Mouse (Mus musculus): ENCODE data around the gene Npsr1. TPM values are rescaled to one million over a fixed set of nuclear protein-coding genes. Genes with fewer than 3 reads are reported as not detected.

Npsr1 gene
- polyA plus RNA-seq (2012; rRNA removed) = 0.05 TPM in 1 of 2 replicates, not detected in the other

DNA sequence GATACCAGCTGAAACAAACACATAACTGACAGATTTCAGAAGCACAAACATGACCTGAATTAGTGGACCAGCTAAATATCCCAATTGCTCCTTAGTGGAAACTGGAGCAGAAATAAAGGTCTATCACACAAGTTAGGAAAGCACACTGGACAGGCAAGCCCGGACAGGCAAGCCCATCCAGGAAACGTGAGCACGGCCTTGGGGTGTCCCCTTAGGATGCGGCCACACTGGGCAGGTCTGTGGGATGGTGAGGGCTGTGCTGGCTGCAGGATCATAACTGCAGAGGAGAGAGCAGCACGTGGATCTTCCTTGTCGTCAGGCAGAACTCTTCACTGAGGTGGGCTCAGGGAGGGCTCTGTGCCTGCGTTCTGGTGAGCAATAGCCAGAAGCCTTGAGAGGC is at the start of gene Npsr1:
Gene Npsr1, plus strand, starts transcription at position 301 of the 400 bp plus-strand sequence.
- Histone ChIP-seq H3K4me3 (ENCODE audit: insufficient read depth, low read depth, low read length) (no peak within 1 kb of the TSS), H3K27me3 (replicated peaks; ENCODE audit: control insufficient read depth, insufficient read depth, low read length) (no peaks in the 10 kb centered on the region), H3K36me3 (ENCODE audit: control insufficient read depth, insufficient read depth, low read length) (no peaks in the 10 kb centered on the region), H3K27ac (ENCODE audit: insufficient read depth, low read depth, low read length) (no peak within 1 kb of the TSS), H3K4me1 (ENCODE audit: control insufficient read depth, insufficient read depth, low read length) (no peaks in the 10 kb centered on the region)
- 65% methylated on average over 7 of the region's 7 CpGs for WGBS
- DNase-seq = no peak
- TF ChIP-seq CTCF (conservative IDR thresholded peaks at IDR 0.05; ENCODE audit: insufficient read depth, insufficient read length, low read depth, low read length) (no peak), POLR2A (IDR thresholded peaks at IDR 0.05; ENCODE audit: low read depth, low read length) (no peak)

GRCm38 (mm10) chr9:24051538-24051937 is 46.3 kb upstream of the Npsr1 start:
- DNase-seq = no peak
- no peak for TF ChIP-seq CTCF (conservative IDR thresholded peaks at IDR 0.05; ENCODE audit: insufficient read depth, insufficient read length, low read depth, low read length)
- TF ChIP-seq POLR2A (IDR thresholded peaks at IDR 0.05; ENCODE audit: low read depth, low read length) = no peak
- H3K4me3 ChIP-seq (ENCODE audit: insufficient read depth, low read depth, low read length) = no peak overlapping the region
- no peaks in the 10 kb centered on the region; the same call in 1 of the 2 replicates for H3K27me3 ChIP-seq (replicated peaks; ENCODE audit: control insufficient read depth, insufficient read depth, low read length)
- no peaks in the 10 kb centered on the region for H3K36me3 ChIP-seq (ENCODE audit: control insufficient read depth, insufficient read depth, low read length)
- H3K4me1 ChIP-seq (ENCODE audit: control insufficient read depth, insufficient read depth, low read length) = no peaks in the 10 kb centered on the region
- H3K27ac ChIP-seq (ENCODE audit: insufficient read depth, low read depth, low read length) = no peak overlapping the region

GRCm38 (mm10) chr9:24063251-24063650 is 34.5 kb upstream of the Npsr1 start:
- no peak overlapping the region for H3K4me3 ChIP-seq (ENCODE audit: insufficient read depth, low read depth, low read length)
- no peak overlapping the region for H3K27ac ChIP-seq (ENCODE audit: insufficient read depth, low read depth, low read length)
- TF ChIP-seq CTCF (conservative IDR thresholded peaks at IDR 0.05; ENCODE audit: insufficient read depth, insufficient read length, low read depth, low read length) (no peak), POLR2A (IDR thresholded peaks at IDR 0.05; ENCODE audit: low read depth, low read length) (no peak)
- no peak for DNase-seq
- no peaks in the 10 kb centered on the region for H3K4me1 ChIP-seq (ENCODE audit: control insufficient read depth, insufficient read depth, low read length)
- H3K36me3 ChIP-seq (ENCODE audit: control insufficient read depth, insufficient read depth, low read length) = no peaks in the 10 kb centered on the region
- no peaks in the 10 kb centered on the region for H3K27me3 ChIP-seq (replicated peaks; ENCODE audit: control insufficient read depth, insufficient read depth, low read length)

DNA sequence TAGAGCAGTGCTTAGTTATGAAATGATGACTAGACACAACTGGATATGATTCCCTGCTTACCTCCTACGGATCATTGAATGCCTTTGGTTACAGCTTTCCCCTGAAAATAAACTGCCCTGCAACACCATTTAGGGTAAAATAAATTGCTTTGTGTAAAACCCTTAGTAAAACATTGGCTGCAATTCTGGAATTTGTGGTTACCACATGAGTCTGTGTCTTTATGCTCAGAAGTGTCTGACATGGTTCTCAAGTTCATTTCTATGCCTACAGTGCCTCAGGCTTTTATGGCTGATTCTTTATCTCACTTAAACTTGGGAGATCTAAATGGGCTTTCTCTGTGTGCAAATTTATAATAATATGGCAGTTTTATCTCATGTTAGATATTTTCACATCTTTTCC is 26.1 kb upstream of the Npsr1 start:
- WGBS = 55% methylated on average over 1 of the region's 1 CpGs
- Histone ChIP-seq H3K27ac (ENCODE audit: insufficient read depth, low read depth, low read length) (no peak overlapping the region), H3K4me3 (ENCODE audit: insufficient read depth, low read depth, low read length) (no peak overlapping the region), H3K4me1 (ENCODE audit: control insufficient read depth, insufficient read depth, low read length) (no peaks in the 10 kb centered on the region), H3K27me3 (replicated peaks; ENCODE audit: control insufficient read depth, insufficient read depth, low read length) (no peaks in the 10 kb centered on the region), H3K36me3 (ENCODE audit: control insufficient read depth, insufficient read depth, low read length) (no peaks in the 10 kb centered on the region)
- no peak for DNase-seq
- no peak for TF ChIP-seq POLR2A (IDR thresholded peaks at IDR 0.05; ENCODE audit: low read depth, low read length)
- no peak for TF ChIP-seq CTCF (conservative IDR thresholded peaks at IDR 0.05; ENCODE audit: insufficient read depth, insufficient read length, low read depth, low read length)

GRCm38 (mm10) chr9:24077596-24077995 is 20.2 kb upstream of the Npsr1 start:
- H3K27ac ChIP-seq (ENCODE audit: insufficient read depth, low read depth, low read length) = no peak overlapping the region
- no peaks in the 10 kb centered on the region for H3K4me1 ChIP-seq (ENCODE audit: control insufficient read depth, insufficient read depth, low read length)
- H3K36me3 ChIP-seq (ENCODE audit: control insufficient read depth, insufficient read depth, low read length) = no peaks in the 10 kb centered on the region
- TF ChIP-seq POLR2A (IDR thresholded peaks at IDR 0.05; ENCODE audit: low read depth, low read length) (no peak), CTCF (conservative IDR thresholded peaks at IDR 0.05; ENCODE audit: insufficient read depth, insufficient read length, low read depth, low read length) (no peak)
- H3K27me3 ChIP-seq (replicated peaks; ENCODE audit: control insufficient read depth, insufficient read depth, low read length) = no peaks in the 10 kb centered on the region
- H3K4me3 ChIP-seq (ENCODE audit: insufficient read depth, low read depth, low read length) = no peak overlapping the region
- no peak for DNase-seq

DNA sequence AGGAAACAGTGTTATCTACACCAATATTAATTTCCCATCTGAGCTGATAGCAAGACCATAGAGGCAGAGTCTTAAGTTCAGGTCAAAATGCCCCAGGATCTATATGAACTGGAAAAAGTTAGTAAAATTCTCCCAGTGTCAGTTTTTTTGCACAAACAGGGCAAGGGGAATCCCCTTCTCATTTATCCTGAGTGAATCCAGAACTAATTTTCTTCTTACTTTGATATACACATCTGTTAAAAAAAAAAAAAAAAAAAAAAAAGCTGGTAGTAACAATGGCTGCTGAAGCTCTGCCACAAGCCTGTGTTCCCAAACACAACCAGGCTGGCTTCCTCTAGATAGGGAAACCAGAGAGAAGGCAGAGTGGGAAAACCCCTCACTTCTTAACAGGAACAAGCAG is 5.9 kb upstream of the Npsr1 start:
- Histone ChIP-seq H3K36me3 (ENCODE audit: control insufficient read depth, insufficient read depth, low read length) (no peaks in the 10 kb centered on the region), H3K27ac (ENCODE audit: insufficient read depth, low read depth, low read length) (no peak overlapping the region), H3K4me3 (ENCODE audit: insufficient read depth, low read depth, low read length) (no peak overlapping the region), H3K4me1 (ENCODE audit: control insufficient read depth, insufficient read depth, low read length) (no peaks in the 10 kb centered on the region), H3K27me3 (replicated peaks; ENCODE audit: control insufficient read depth, insufficient read depth, low read length) (no peaks in the 10 kb centered on the region)
- TF ChIP-seq CTCF (conservative IDR thresholded peaks at IDR 0.05; ENCODE audit: insufficient read depth, insufficient read length, low read depth, low read length) = no peak
- no peak for TF ChIP-seq POLR2A (IDR thresholded peaks at IDR 0.05; ENCODE audit: low read depth, low read length)
- DNase-seq = no peak

DNA sequence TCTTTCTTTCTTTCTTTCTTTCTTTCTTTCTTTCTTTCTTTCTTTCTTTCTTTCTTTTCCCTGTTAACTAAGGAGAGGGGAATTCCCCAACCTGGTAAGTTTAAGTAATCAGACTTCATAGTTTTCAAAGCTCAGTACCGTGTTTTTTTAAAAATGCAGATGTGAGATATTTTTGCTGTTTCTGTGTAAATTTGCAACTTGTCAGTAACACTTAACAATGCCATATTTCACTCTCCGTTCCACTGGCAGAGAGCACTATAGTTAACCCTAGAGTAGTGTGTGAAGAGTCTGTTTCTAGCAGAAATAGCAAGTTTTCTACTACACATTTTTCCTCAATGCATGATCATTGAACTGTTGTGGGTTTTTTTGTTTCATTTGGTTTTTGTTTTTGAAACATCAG is 730 bp downstream of the Npsr1 start:
- H3K4me3 ChIP-seq (ENCODE audit: insufficient read depth, low read depth, low read length) = no peak overlapping the region
- H3K36me3 ChIP-seq (ENCODE audit: control insufficient read depth, insufficient read depth, low read length) = no peaks in the 10 kb centered on the region
- H3K27me3 ChIP-seq (replicated peaks; ENCODE audit: control insufficient read depth, insufficient read depth, low read length) = no peaks in the 10 kb centered on the region
- H3K4me1 ChIP-seq (ENCODE audit: control insufficient read depth, insufficient read depth, low read length) = no peaks in the 10 kb centered on the region
- H3K27ac ChIP-seq (ENCODE audit: insufficient read depth, low read depth, low read length) = no peak overlapping the region
- no peak for DNase-seq
- 66% methylated on average over 2 of the region's 2 CpGs for WGBS
- TF ChIP-seq POLR2A (IDR thresholded peaks at IDR 0.05; ENCODE audit: low read depth, low read length) (no peak), CTCF (conservative IDR thresholded peaks at IDR 0.05; ENCODE audit: insufficient read depth, insufficient read length, low read depth, low read length) (no peak)

- Histone ChIP-seq H3K4me3 (ENCODE audit: insufficient read depth, low read depth, low read length) (no peak overlapping the region), H3K36me3 (ENCODE audit: control insufficient read depth, insufficient read depth, low read length) (no peaks in the 10 kb centered on the region), H3K27me3 (replicated peaks; ENCODE audit: control insufficient read depth, insufficient read depth, low read length) (no peaks in the 10 kb centered on the region), H3K27ac (ENCODE audit: insufficient read depth, low read depth, low read length) (no peak overlapping the region), H3K4me1 (ENCODE audit: control insufficient read depth, insufficient read depth, low read length) (no peaks in the 10 kb centered on the region)
- 82% methylated on average over 4 of the region's 4 CpGs for whole genome bisulfite sequencing
- no peak for TF ChIP-seq POLR2A (IDR thresholded peaks at IDR 0.05; ENCODE audit: low read depth, low read length)
- TF ChIP-seq CTCF (conservative IDR thresholded peaks at IDR 0.05; ENCODE audit: insufficient read depth, insufficient read length, low read depth, low read length) = no peak
- DNase-seq = no peak
Measured at GRCm38 (mm10) chr9:24099631-24100030, 1.8 kb downstream of the Npsr1 start.

All from kidney, adult 2 months (tissue).